Mouse (Mus musculus) olfactory bulb, adult 2 months (tissue): ENCODE data around the gene Fbxo7.

ENCODE experiments used
- CTCF ChIP-seq: fragments of 200-500 bp; IDR thresholded peaks from 2 replicates; pipeline ENCODE4 v1.5.1; 2012; ENCODE audit warnings: low read depth, mild to moderate bottlenecking, low read length, moderate library complexity; ENCODE audit not compliant: insufficient read depth
- POLR2A ChIP-seq: fragments of 200-500 bp; IDR thresholded peaks from 2 replicates; pipeline ENCODE4 v1.6.1; 2012; ENCODE audit warnings: mild to moderate bottlenecking, low read depth, low read length, moderate library complexity; ENCODE audit not compliant: insufficient read depth

- TF ChIP-seq CTCF (no peak), POLR2A (no peak)
Observed at GRCm38 (mm10) chr10:86062261-86063017, 40.7 kb downstream of the Fbxo7 start.
